Mouse (Mus musculus): ENCODE data around the gene Prkg1.

DNA sequence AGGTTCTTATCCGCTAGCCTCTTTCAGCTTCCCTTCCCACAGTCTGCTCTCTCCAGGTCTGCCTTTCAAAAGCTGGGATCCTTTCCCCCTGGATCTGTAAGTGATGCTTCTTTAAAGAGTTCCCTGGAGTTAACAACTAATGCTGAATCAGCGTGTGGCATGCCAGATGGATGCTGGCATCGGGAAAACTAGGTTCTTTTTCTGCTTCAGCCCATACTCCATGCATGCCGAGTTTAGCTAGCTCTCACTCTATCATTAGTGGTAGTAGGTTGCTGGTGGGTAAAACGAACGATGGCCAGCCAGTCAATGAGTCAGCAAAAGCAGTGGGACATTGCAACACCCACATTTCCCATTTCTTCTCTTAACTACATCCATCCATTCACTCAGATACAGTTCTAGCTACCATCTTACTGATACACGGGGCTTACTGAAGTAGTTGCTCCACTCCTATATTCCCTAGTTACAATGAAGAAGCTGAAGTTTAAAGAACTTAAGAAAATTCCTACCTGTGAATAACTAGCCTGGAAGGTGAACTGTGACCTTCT, 935.5 kb downstream of the Prkg1 start:
- TF ChIP-seq EP300 (IDR thresholded peaks at IDR 0.05; ENCODE audit: insufficient read depth, low read depth, low read length) (no peak), CTCF (IDR thresholded peaks at IDR 0.05) (no peak)
